Mouse (Mus musculus): ENCODE results near the gene Lipm. TPM values are rescaled to one million over a fixed set of nuclear protein-coding genes. Genes with fewer than 3 reads are reported as not detected.
A peak's percentile ranks its signal among the peaks of the same experiment; 100 is the strongest.

The Lipm gene
- total RNA-seq (2021): under 1 TPM; 0.58 to 0.67 TPM

DNA sequence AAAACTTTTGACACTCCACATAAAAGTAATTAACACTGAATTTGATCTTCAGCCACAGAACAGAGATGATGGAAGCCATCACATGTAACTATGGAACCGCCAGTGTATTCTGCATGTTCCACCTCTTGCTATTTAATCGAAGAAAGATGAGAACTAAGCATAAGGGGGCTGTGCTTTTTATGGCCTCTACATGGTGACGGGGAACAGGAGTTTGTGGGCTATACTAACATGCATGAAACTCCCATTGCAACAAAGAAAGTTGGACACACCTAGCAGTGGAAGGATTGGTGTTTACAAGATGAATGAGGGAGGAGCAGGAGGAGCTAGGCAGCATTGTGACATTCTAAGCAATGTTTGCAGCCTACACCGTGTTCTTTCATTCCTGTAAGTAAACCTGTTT lies at the start of gene Lipm:
TSS of gene Lipm (plus strand) at position 301 of the 400 bp plus-strand sequence.
- intact Hi-C loops (cut with DNase I): no loop called here
- no peak for DNase-seq (ENCODE audit: extremely low spot score in 1 of 2, low spot score in 2 of 2)

- intact Hi-C loops (cut with DNase I): no loop called here
- peak in 1 of 2 experiments; percentile 4 for DNase-seq (ENCODE audit: extremely low spot score in 1 of 2, low spot score in 2 of 2)
These were observed 49.2 kb upstream of the Lipm start for GRCm38 (mm10) chr19:34051502-34051901.

GRCm38 (mm10) chr19:34063547-34063946 lies 37.2 kb upstream of the Lipm start:
- DNase-seq (ENCODE audit: extremely low spot score in 1 of 2, low spot score in 2 of 2): no peak
- intact Hi-C loops (cut with DNase I): no loop called here

- peak in 1 of 2 experiments; percentile 1 for DNase-seq (ENCODE audit: extremely low spot score in 1 of 2, low spot score in 2 of 2)
- intact Hi-C loops (cut with DNase I): no loop called here
These were observed 36.7 kb upstream of the Lipm start for GRCm38 (mm10) chr19:34064059-34064458.

DNA sequence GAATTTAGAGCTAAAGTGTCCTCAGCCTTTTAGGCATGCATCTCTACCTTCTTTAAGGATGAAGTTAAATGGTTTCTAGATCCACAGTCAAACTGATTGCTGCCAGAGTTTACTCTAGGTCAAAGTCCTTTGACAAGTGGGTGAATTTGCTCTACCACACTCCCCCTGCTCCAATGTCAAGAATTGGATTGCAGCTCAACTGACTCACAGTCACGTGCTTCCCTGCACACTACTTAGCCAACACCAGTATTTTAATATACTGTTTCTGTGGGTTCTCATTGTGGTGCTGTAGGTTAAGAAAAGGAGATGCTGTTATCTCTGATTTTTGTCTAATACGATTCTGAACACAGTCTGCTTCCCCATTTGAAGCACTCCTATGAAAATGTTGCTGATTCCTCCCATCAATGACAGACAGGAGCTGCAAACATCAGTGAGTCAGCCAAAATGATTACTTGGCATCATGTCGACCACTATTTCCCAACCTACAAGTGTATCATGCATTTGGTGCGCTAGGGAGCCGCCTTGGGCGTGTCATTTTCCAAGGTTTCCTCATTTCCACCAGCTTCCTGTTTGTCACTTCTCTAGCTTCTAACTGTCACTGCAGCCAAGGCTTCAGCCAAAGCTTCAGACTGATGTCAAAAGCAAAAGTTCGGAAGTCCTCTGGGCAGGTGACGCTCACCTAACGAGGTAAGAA lies 33.8 kb upstream of the Lipm start, which contains the start of gene Lipn:
TSS of gene Lipn (plus strand) at position 580 of the 694 bp plus-strand sequence.
- intact Hi-C loops (cut with DNase I): no loop called here
- no peak for DNase-seq (ENCODE audit: extremely low spot score in 1 of 2, low spot score in 2 of 2)

DNA sequence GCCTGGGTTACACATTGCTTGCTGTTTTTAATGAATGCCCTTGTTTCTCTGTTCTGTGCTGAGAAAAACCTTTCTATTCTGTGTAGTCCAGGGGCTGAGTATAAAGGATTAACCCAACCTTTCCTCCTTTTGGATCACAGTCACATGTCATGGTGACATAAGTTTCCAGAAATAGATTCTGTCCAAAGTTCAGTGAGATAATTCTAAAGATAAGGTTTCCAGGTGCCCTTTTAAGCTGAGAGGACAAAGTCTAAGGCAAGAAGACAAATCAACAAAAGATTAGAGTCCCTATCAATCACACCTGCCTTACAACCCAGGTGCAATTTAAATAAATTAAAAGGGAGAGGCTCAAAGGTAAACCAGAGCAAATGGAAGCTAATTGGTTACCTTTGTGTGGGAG lies 26.5 kb upstream of the Lipm start:
- intact Hi-C loops (cut with DNase I): no loop called here

GRCm38 (mm10) chr19:34078130-34078529 lies 22.6 kb upstream of the Lipm start:
- DNase-seq (ENCODE audit: extremely low spot score in 1 of 2, low spot score in 2 of 2): no peak
- intact Hi-C loops (cut with DNase I): no loop called here

More for the DNA sequence above, 26.5 kb upstream of the Lipm start:
- DNase-seq (ENCODE audit: extremely low spot score in 1 of 2, low spot score in 2 of 2): no peak

DNA sequence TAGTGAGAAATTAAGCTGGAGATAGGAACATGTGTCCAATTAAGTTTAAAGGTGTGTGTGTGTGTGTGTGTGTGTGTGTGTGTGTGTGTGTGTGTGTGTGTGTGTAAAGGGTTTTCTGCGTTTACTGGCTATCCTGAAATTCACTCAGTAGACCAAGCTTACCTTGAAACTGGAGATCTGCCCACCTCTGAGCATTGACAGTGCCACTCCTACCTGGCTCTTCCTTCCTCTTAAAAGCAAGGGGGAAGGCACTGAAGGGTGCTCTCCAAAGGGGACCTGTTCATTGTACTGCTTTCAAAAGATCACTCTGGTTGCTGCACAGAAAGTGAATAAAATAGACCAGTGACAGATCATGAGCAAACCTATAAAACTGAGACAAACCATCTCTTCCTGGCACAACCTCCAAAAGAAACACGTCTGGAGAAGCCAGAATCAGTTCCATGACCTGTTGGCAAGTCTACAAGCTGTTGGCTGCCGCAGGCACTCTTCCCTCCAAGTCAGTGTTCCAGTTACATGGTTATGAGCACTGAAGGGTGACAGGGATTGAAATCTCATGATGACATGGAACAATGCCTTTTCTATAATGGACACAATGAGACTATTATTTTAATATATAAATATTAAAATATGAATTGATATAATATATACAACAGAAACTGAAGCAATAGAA lies 11.6 kb upstream of the Lipm start:
- DNase-seq (ENCODE audit: extremely low spot score in 1 of 2, low spot score in 2 of 2): no peak

DNA sequence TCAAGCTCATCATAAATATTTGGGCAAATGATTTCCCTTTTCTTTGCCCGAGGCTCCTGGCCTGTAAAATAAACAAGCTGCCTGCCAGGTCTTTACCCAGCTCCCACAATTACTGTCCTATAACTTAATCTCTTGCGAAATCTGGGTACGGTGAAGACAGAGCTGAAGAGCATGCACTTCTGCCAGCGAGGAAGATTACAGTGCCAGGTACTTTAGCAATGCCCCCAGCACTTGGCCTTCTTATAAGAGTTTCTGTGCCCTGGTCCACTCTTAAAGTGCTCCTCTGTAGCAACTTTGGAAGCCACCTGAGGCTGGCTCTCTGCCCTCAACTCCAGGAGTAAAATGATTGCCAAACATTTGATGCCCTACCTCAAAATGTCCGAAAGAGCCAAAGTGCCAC lies 5.4 kb upstream of the Lipm start:
- intact Hi-C loops (cut with DNase I): no loop called here
- DNase-seq (ENCODE audit: extremely low spot score in 1 of 2, low spot score in 2 of 2): no peak

More for the DNA sequence above, 11.6 kb upstream of the Lipm start:
- intact Hi-C loops (cut with DNase I): no loop called here

- no peak for DNase-seq (ENCODE audit: extremely low spot score in 1 of 2, low spot score in 2 of 2)
- intact Hi-C loops (cut with DNase I): no loop called here
These were observed 4.5 kb upstream of the Lipm start for GRCm38 (mm10) chr19:34096228-34096627.

GRCm38 (mm10) chr19:34101888-34102287 lies 1.2 kb downstream of the Lipm start:
- intact Hi-C loops (cut with DNase I): no loop called here
- DNase-seq (ENCODE audit: extremely low spot score in 1 of 2, low spot score in 2 of 2): no peak

- intact Hi-C loops (cut with DNase I): no loop called here
- no peak for DNase-seq (ENCODE audit: extremely low spot score in 1 of 2, low spot score in 2 of 2)
These were observed 4.1 kb downstream of the Lipm start for GRCm38 (mm10) chr19:34104841-34105240.

DNA sequence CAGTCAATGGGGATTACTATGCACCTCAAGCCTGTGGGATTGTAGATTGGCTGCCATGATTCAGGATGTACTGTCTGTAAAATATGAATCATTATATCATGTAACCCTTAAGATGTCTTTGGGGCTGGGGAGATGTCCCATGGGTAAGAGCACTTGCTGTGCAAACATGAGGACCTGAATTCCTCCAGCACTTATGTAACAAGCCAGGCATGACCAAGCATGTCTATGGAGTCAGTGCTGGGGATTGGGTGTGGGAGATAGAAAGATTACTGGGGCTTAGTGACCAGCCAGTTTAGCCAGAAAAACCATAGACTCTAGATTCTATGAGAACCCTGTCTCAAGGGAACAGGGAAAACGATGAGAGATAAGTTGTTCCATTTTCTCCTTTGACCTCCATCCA lies 18.4 kb downstream of the Lipm start:
- DNase-seq (ENCODE audit: extremely low spot score in 1 of 2, low spot score in 2 of 2): no peak
- intact Hi-C loops (cut with DNase I): no loop called here

- intact Hi-C loops (cut with DNase I): no loop called here
- DNase-seq (ENCODE audit: extremely low spot score in 1 of 2, low spot score in 2 of 2): no peak
These were observed 18.9 kb downstream of the Lipm start for GRCm38 (mm10) chr19:34119653-34120052.

- intact Hi-C loops (cut with DNase I): no loop called here
- no peak for DNase-seq (ENCODE audit: extremely low spot score in 1 of 2, low spot score in 2 of 2)
These were observed 19.5 kb downstream of the Lipm start for GRCm38 (mm10) chr19:34120107-34120731.

GRCm38 (mm10) chr19:34138720-34139430 lies 38.1 kb downstream of the Lipm start:
- intact Hi-C loops (cut with DNase I): no loop called here
- DNase-seq (ENCODE audit: extremely low spot score in 1 of 2, low spot score in 2 of 2): no peak

DNA sequence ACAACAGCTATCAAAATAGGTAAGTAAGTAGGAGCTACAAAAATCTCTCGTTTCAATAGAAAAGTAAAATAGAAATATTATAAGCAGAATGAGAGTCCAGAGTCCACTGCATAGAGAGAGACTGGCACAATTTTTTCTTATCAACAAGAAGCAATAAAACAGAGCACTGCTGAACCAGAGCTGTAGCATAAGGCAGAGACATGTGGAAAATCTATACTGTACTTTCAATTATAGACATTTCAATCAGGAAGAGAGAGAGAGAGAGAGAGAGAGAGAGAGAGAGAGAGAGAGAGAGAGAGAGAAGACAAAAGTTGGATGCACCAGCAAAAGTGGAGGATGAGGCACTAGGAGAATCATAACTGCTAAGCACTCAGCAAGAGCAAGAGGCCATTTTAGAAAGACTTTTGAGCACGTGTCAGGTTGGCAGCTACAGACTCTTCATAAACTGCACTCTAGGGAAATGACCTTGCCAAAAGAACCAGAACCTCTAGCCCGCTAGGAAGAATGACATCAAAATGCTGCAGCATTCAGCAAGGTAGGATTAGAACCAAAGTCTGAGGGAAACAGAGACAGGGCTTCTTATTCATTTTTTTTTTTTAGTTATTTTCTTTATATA lies 38.8 kb downstream of the Lipm start:
- intact Hi-C loops (cut with DNase I): loop anchor here (10.0 kb wide), 1 partner anchor 105 kb away; no protein-coding TSS in a partner anchor
- DNase-seq (ENCODE audit: extremely low spot score in 1 of 2, low spot score in 2 of 2): no peak

DNA sequence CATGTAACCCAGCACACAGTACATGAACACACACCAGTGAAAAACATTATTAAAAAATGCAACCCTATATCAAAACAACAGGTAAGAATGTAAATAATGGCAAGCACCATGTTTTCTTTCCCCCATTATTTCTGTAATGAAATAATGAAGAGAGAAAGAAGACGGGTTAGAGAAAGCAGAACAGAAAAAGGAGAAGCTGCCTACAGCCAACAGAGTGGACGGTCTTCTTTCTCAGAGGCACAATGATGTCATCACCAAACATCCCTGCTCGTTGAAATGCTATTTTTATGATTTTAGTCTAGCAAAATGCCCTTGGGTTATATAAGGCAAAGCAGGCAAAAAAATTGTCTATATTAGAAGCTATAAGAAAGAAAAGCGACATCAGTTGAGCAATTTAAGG lies 47.7 kb downstream of the Lipm start:
- intact Hi-C loops (cut with DNase I): loop anchor here (10.0 kb wide), 1 partner anchor 96 kb away; no protein-coding TSS in a partner anchor
- DNase-seq (ENCODE audit: extremely low spot score in 1 of 2, low spot score in 2 of 2): no peak

GRCm38 (mm10) chr19:34151909-34152308 lies 51.2 kb downstream of the Lipm start:
- peak in 1 of 2 experiments; percentile 3 for DNase-seq (ENCODE audit: extremely low spot score in 1 of 2, low spot score in 2 of 2)
- intact Hi-C loops (cut with DNase I): no loop called here
